Mouse (Mus musculus): Measurements from ENCODE around the gene Ckap4.

DNA sequence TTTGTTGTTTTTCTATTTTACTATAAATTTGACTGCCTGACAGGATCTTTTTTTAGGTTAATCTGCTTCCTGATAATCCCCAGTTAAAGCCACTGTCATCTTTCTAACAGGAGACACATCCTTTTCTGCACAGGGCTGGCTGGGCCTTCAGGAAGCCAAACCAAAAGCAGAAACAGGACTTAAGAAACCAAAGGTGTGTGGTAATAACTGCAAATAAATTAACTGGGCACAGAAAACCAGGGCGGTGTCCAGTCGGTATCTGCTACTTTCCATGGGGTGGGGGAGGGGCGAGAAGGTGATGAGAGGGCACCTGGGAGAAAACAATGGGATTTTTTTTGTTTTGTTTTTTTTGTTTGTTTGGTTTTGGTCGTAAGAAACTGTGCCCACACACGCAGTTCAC is 6.8 kb downstream of the Ckap4 start:
- TF ChIP-seq CTCF (IDR thresholded peaks at IDR 0.05; ENCODE audit: borderline replicate concordance, extremely low read depth, insufficient read depth, insufficient read length) (no peak), POLR2A (IDR thresholded peaks at IDR 0.05; ENCODE audit: borderline replicate concordance, extremely low read depth, insufficient read depth, insufficient read length, poor library complexity, severe bottlenecking) (no peak)
